Mouse (Mus musculus) forebrain, embryonic 16.5 days (tissue): Measurements from ENCODE around the gene Nfkbia. TPM values are rescaled to one million over a fixed set of nuclear protein-coding genes. Genes with fewer than 3 reads are reported as not detected.

ENCODE experiments used
- ATAC-seq: fragments of 200-750 bp; cut with Nextera tagmentation; 2 replicates; pipeline ENCODE4 v1.8.0; 2017; ENCODE audit warnings: mild to moderate bottlenecking, moderate library complexity
- H3K27ac ChIP-seq: fragments of 300-500 bp; sonication (generic); 2 replicates; pipeline ENCODE4 v1.5.1; 2014; ENCODE audit warnings: low read length, control low read depth
- H3K27me3 ChIP-seq: fragments of 300-500 bp; sonication (generic); replicated peaks from 2 replicates; pipeline ENCODE4 v1.6.1; 2014; ENCODE audit warnings: low read length; ENCODE audit not compliant: control insufficient read depth, insufficient read depth
- H3K36me3 ChIP-seq: fragments of 300-500 bp; sonication (generic); 2 replicates; pipeline ENCODE4 v1.6.1; 2014; ENCODE audit not compliant: control insufficient read depth, insufficient read depth
- H3K4me1 ChIP-seq: fragments of 300-500 bp; sonication (generic); replicated peaks from 2 replicates; pipeline ENCODE4 v1.6.1; 2014; ENCODE audit warnings: low read length; ENCODE audit not compliant: control insufficient read depth, insufficient read depth
- H3K4me2 ChIP-seq: fragments of 300-500 bp; sonication (generic); 2 replicates; pipeline ENCODE4 v1.6.1; 2014; ENCODE audit warnings: mild to moderate bottlenecking, low read length, control low read depth
- H3K4me3 ChIP-seq: fragments of 300-500 bp; sonication (generic); replicated peaks from 2 replicates; pipeline ENCODE4 v1.5.1; 2014; ENCODE audit warnings: mild to moderate bottlenecking, low read length, control low read depth
- H3K9ac ChIP-seq: fragments of 300-500 bp; sonication (generic); replicated peaks from 2 replicates; pipeline ENCODE4 v1.6.1; 2014; ENCODE audit warnings: low read depth, low read length, control low read depth
- H3K9me3 ChIP-seq: fragments of 300-500 bp; sonication (generic); 2 replicates; pipeline ENCODE4 v1.6.1; 2016; ENCODE audit warnings: low read length; ENCODE audit not compliant: control insufficient read depth
- WGBS: fragments of 180-500 bp; shearing (Covaris S2); extraction: QIAGEN DNeasy Blood & Tissue Kit; methylation state at CpG from one replicate; pipeline ENCODE4 v1.1.7; 2014; 5-methylcytosine and 5-hydroxymethylcytosine counted together
- polyA plus RNA-seq: library from polyadenylated mRNA; unstranded; fragments of >200 nt; fragmentation: Nextera tagmentation; extraction: Ambion mirVana; gene quantifications from 2 replicates; pipeline ENCODE4 v1.2.1, GENCODE M21; 2015

Nfkbia gene
- polyA plus RNA-seq, 1 experiment from 2014 or later, result 58.5 TPM

- no peaks in the 10 kb centered on the region for H3K36me3 ChIP-seq
- H3K27ac ChIP-seq, result no peak overlapping the region
- H3K4me1 ChIP-seq, result peaks cover 12% of the 10 kb centered on the region
- H3K4me2 ChIP-seq, result no peak overlapping the region
- H3K9ac ChIP-seq, result no peak overlapping the region
- no peak for ATAC-seq
- no peak overlapping the region for H3K4me3 ChIP-seq
- no peaks in the 10 kb centered on the region for H3K9me3 ChIP-seq
- WGBS, result 64% methylated on average over 5 of the region's 5 CpGs
- no peaks in the 10 kb centered on the region for H3K27me3 ChIP-seq
Observed at GRCm38 (mm10) chr12:55470442-55470841, 22.0 kb downstream of the Nfkbia start.

GRCm38 (mm10) chr12:55467331-55468180, 24.9 kb downstream of the Nfkbia start:
- Histone ChIP-seq H3K9me3 (no peaks in the 10 kb centered on the region), H3K27ac (no peak overlapping the region), H3K9ac (no peak overlapping the region), H3K4me3 (no peak overlapping the region), H3K4me1 (peaks cover 33% of the 10 kb centered on the region), H3K27me3 (no peaks in the 10 kb centered on the region), H3K36me3 (no peaks in the 10 kb centered on the region), H3K4me2 (no peak overlapping the region)
- 69% methylated on average over 10 of the region's 10 CpGs for WGBS
- ATAC-seq, result no peak

- H3K4me3 ChIP-seq, result no peak overlapping the region
- no peak overlapping the region for H3K9ac ChIP-seq
- no peak for ATAC-seq
- peaks cover 33% of the 10 kb centered on the region for H3K4me1 ChIP-seq
- no peak overlapping the region for H3K27ac ChIP-seq
- H3K27me3 ChIP-seq, result no peaks in the 10 kb centered on the region
- WGBS, result 80% methylated on average over 5 of the region's 5 CpGs
- H3K9me3 ChIP-seq, result no peaks in the 10 kb centered on the region
- H3K4me2 ChIP-seq, result no peak overlapping the region
- no peaks in the 10 kb centered on the region for H3K36me3 ChIP-seq
Observed at GRCm38 (mm10) chr12:55466816-55467215, 25.6 kb downstream of the Nfkbia start.

GRCm38 (mm10) chr12:55466088-55466701, 26.3 kb downstream of the Nfkbia start:
- H3K9me3 ChIP-seq, result no peaks in the 10 kb centered on the region
- H3K4me2 ChIP-seq, result no peak overlapping the region
- H3K4me1 ChIP-seq, result peaks cover 33% of the 10 kb centered on the region
- WGBS, result 39% methylated on average over 7 of the region's 7 CpGs
- H3K36me3 ChIP-seq, result no peaks in the 10 kb centered on the region
- H3K4me3 ChIP-seq, result no peak overlapping the region
- no peak overlapping the region for H3K27ac ChIP-seq
- peak; percentile 39 for ATAC-seq
- no peaks in the 10 kb centered on the region for H3K27me3 ChIP-seq
- no peak overlapping the region for H3K9ac ChIP-seq

GRCm38 (mm10) chr12:55465401-55465983, 27.0 kb downstream of the Nfkbia start:
- Histone ChIP-seq H3K4me1 (peaks cover 33% of the 10 kb centered on the region), H3K4me2 (no peak overlapping the region), H3K4me3 (no peak overlapping the region), H3K27ac (no peak overlapping the region), H3K36me3 (no peaks in the 10 kb centered on the region), H3K9me3 (no peaks in the 10 kb centered on the region), H3K9ac (no peak overlapping the region), H3K27me3 (no peaks in the 10 kb centered on the region)
- WGBS, result 68% methylated on average over 17 of the region's 17 CpGs
- no peak for ATAC-seq

- ATAC-seq, result no peak
- peak overlapping the region; percentile 39; the same call in 1 of the 2 replicates for H3K4me2 ChIP-seq
- WGBS, result 31% methylated on average over 14 of the region's 14 CpGs
Observed at GRCm38 (mm10) chr12:55464846-55465361, 27.5 kb downstream of the Nfkbia start.

GRCm38 (mm10) chr12:55463992-55464845, 28.2 kb downstream of the Nfkbia start:
- ATAC-seq, result peak; percentile 78
- peak overlapping the region; percentile 39 for H3K4me2 ChIP-seq
- peaks cover 33% of the 10 kb centered on the region for H3K4me1 ChIP-seq
- peak overlapping the region; percentile 70 for H3K27ac ChIP-seq
- H3K36me3 ChIP-seq, result no peaks in the 10 kb centered on the region
- 14% methylated on average over 16 of the region's 16 CpGs for WGBS
- H3K9me3 ChIP-seq, result no peaks in the 10 kb centered on the region
- no peak overlapping the region for H3K4me3 ChIP-seq
- H3K9ac ChIP-seq, result no peak overlapping the region; the same call in 1 of the 2 replicates
- H3K27me3 ChIP-seq, result no peaks in the 10 kb centered on the region

More at GRCm38 (mm10) chr12:55464846-55465361, 27.5 kb downstream of the Nfkbia start:
- no peak overlapping the region for H3K4me3 ChIP-seq
- H3K4me1 ChIP-seq, result peaks cover 33% of the 10 kb centered on the region
- H3K9ac ChIP-seq, result no peak overlapping the region
- no peaks in the 10 kb centered on the region for H3K27me3 ChIP-seq
- H3K9me3 ChIP-seq, result no peaks in the 10 kb centered on the region
- H3K36me3 ChIP-seq, result no peaks in the 10 kb centered on the region
- no peak overlapping the region; the same call in 1 of the 2 replicates for H3K27ac ChIP-seq

- H3K9me3 ChIP-seq, result no peaks in the 10 kb centered on the region
- ATAC-seq, result no peak
- no peak overlapping the region for H3K4me2 ChIP-seq
- no peaks in the 10 kb centered on the region for H3K27me3 ChIP-seq
- no peak overlapping the region for H3K4me3 ChIP-seq
- no peak overlapping the region for H3K27ac ChIP-seq
- H3K9ac ChIP-seq, result no peak overlapping the region
- peaks cover 33% of the 10 kb centered on the region for H3K4me1 ChIP-seq
- H3K36me3 ChIP-seq, result no peaks in the 10 kb centered on the region
- WGBS, result 76% methylated on average over 5 of the region's 5 CpGs
Observed at GRCm38 (mm10) chr12:55463087-55463486, 29.4 kb downstream of the Nfkbia start.
